In the genomic region with DNA sequence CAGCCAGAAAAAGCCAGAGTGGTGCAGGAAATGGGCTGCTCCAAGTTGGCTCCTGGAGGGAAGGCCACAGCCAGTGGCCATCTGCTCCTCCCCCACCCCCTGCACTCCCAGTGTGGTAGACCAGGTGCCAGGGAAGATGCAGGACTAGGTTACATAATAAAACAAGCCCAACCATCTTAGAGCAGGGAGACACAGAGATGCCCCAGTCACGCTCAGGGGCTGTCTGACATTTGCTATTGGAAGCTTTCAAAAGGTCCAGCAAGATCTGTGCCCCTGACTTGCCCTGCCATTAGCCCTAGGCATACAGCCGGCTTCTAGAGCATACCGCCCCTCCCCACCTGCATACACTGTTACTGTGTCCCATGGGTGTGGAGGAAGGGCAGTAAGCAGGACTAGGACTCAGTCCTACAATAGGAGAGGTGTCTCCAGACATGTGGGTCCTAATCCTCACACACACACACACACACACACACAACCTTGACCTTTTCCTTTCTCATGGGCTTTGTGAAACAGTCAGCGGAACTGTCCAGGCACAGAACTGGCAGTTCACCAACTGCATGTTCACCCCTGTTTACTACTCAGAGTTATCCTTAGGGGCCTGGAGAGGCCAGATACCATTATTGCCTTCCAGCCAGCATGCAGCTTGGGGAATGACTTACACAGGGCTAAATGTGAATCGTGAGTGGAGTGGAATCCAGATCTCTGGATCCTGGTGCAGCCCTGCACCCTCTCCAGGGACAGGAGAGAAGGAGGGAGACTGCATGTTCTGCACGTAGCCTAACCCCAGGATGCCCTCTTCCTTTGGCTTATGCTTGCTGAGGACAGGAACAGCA, we compare ENCODE assay signal across 7 mouse cellular contexts. TPM values are rescaled to one million over a fixed set of nuclear protein-coding genes. Genes with fewer than 3 reads are reported as not detected.
DNase-seq lines count a peak whose midpoint lies in the region; TF ChIP-seq lines count a peak whose summit lies in the region.

No protein-coding gene starts in this region.

- TF ChIP-seq CTCF in cerebellum, adult 2 months (IDR thresholded peaks at IDR 0.05; ENCODE audit: borderline replicate concordance, insufficient read depth, low read depth, low read length) = no peak

- no peaks in the 10 kb centered on the region for H3K36me3 ChIP-seq in heart, embryonic 10.5 days

- H3K9me3 ChIP-seq in heart, embryonic 10.5 days = no peaks in the 10 kb centered on the region

- WGBS in cerebellum, adult 2 months = 12% methylated on average over 6 of the region's 6 CpGs
- 67% methylated on average over 6 of the region's 6 CpGs for WGBS in heart, embryonic 10.5 days

- peak; percentile 85 for DNase-seq in adrenal gland, postnatal 10 days
- peak; percentile 95 to 98 for DNase-seq in cerebellum, adult 2 months
- DNase-seq in heart, embryonic 10.5 days (ENCODE audit: low spot score) = no peak
- DNase-seq in kidney, adult 9 months = peak; percentile 62
- peak; percentile 40 to 64 for DNase-seq in lung, postnatal 4 days
- DNase-seq in left cerebral cortex, adult 11 months (ENCODE audit: low spot score) = no peak
- no peak for DNase-seq in right cerebral cortex, postnatal 36 days (ENCODE audit: low spot score in 2 of 2)

- H3K27me3 ChIP-seq in cerebellum, adult 2 months (ENCODE audit: control insufficient read depth, insufficient read depth, low read length) = no peaks in the 10 kb centered on the region
- no peaks in the 10 kb centered on the region for H3K27me3 ChIP-seq in heart, embryonic 10.5 days (ENCODE audit: insufficient read depth, poor library complexity, severe bottlenecking)

- TF ChIP-seq POLR2A in cerebellum, adult 2 months (IDR thresholded peaks at IDR 0.05; ENCODE audit: borderline replicate concordance, insufficient read depth, low read length) = peak; percentile 28; the same call in 1 of the 2 replicates

- peak overlapping the region; percentile 95 for H3K27ac ChIP-seq in cerebellum, adult 2 months (ENCODE audit: insufficient read depth, low read length)
- peak overlapping the region; percentile 56 for H3K27ac ChIP-seq in heart, embryonic 10.5 days

- H3K4me1 ChIP-seq in cerebellum, adult 2 months (ENCODE audit: control insufficient read depth, insufficient read depth, low read length) = peaks cover 88% of the 10 kb centered on the region
- peaks cover 56% of the 10 kb centered on the region for H3K4me1 ChIP-seq in heart, embryonic 10.5 days

- H3K4me3 ChIP-seq in cerebellum, adult 2 months (replicated peaks; ENCODE audit: insufficient read depth, low read depth, low read length) = no peak overlapping the region
- H3K4me3 ChIP-seq in heart, embryonic 10.5 days = no peak overlapping the region

RNA-seq across cellular contexts. Expression of a gene that starts 30.4 kb away (rescaled TPM):
- total RNA-seq in adrenal gland, postnatal 10 days (2021) = 10 to 100 TPM; 13.0 to 16.6 TPM
- 41.0 and 43.5 TPM in 2 replicates for polyA plus RNA-seq in cerebellum, adult 2 months (2012; rRNA removed)
- 12.9 and 16.2 TPM in 2 replicates for polyA plus RNA-seq in heart, embryonic 10.5 days (2016; fragmentation: Nextera tagmentation; extraction: Ambion mirVana)

Comparison
In these comparisons a context has a peak if more than half of its experiments do, and no peak if none do; other contexts are left out.
1. DNase-seq: peak in adrenal gland, postnatal 10 days (single experiment), cerebellum, adult 2 months (2 of 2), kidney, adult 9 months (single experiment) and lung, postnatal 4 days (2 of 2); none in heart, embryonic 10.5 days (single experiment), left cerebral cortex, adult 11 months (single experiment) and right cerebral cortex, postnatal 36 days (0 of 2).